Mouse (Mus musculus): ENCODE data around the gene Gxylt1.
A peak's percentile ranks its signal among the peaks of the same experiment; 100 is the strongest.
"Not testable (repeated sequence)": the region's sequence is repeated elsewhere in the genome, so short reads cannot be mapped to it uniquely, and the experiment has no call there.

Gene Gxylt1

DNA sequence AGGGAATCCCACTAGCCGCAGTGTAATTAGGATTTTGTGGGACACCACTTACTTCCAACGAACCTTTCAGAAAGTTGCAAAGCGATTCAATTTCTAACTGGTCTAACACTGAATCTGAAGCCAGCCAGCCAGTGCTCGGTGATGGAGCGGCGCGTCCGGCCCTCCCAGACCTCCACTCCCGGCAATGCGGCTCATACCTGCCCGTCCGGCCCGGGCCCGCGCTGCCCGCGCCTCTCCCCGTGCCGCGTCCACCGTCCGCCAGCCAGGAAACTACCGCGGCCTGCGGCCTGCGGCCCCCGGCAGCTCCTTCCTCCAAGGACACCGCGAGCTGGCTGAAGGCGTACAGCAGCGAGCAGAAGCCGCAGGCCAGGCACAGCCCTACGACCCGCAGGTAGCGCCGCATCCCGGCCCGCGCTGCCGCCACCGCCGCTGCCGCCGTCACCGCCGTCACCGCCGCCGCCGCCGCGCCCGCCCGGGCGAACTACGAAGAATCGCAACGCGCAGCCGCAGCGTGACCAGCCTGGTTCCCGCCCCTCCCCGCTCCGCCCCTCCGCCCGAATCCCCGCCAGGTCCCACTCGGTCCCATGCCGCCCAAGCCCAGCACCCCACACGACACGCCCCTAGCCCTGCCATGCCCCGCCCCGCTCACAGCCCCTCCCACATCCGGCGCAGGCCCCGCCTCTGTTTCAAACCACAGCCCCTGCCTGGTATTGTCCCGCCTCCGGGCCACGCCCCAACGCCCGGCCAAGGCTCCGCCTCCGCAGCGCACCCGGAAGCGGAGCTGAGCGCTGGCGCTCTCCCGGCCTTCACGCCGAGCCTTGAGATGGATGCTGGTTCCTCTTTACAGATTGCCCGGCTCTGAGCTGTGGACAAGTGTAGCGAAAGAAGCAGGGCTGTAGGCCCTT, at the start of gene Gxylt1:
Gene Gxylt1, minus strand, starts transcription at position 501 of the 905 bp plus-strand sequence.
- peak; percentile 100 for DNase-seq

DNA sequence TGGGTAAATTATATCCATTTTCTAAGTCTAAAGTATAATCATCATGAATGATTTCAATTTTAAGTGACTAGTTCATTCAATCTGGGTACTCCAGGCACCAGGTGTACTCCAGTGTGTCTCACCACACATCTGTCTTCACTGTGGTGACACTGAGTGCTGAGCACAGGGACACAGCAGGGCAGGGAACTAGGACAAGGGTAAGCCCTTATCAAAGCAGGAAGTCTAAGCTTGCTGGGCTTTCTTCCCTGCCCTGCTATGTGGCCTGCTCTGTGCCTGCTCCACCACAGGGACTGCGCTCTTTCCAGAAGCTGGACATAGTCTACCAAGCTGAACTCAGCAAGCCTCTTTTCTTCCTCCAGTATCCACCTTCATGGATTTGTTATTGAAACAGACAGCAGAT, 43.8 kb upstream of the Gxylt1 start:
- DNase-seq: no peak

- DNase-seq: not testable (repeated sequence)
These were observed 35.3 kb upstream of the Gxylt1 start for GRCm38 (mm10) chr15:93310304-93310703.

- DNase-seq: no peak
These were observed 23.2 kb upstream of the Gxylt1 start for GRCm38 (mm10) chr15:93298197-93298596.

DNA sequence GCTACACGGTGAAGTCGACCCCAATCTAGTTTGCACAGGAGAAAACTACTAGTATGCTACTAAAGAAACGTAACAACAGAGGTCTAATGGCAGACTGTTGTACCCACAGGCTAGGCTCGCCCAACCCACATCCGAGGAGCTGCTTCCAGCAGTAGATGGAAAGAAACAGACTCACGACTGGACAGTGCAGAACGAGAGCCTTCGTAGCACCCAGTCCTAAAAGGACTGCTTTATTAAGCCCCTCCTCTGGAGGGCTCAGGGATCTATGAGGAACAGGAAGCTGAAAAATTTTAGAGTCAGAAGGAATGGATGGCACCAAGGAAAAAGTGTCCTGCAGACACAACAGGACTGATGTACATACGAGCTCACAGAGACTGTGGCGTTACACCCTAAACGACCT, 19.5 kb upstream of the Gxylt1 start:
- DNase-seq: no peak

DNA sequence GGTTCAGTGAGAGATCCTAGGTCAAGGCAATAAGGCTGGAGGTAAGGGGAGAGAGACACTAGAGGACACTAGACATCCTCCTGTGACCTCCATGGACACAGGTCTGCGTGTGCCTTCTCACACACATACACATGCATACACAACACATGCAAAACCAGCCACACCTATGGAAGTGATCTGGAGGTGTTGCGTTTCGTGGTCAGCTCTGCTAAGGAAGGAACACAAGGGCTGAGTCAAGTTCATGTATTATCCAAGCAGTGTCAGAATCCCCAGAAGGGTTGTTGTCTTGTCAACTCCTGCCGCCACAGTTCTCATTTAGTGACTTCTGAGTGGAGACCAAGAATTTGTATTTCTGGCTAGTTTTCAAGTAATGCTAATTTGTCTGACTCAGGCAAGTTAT, 13.3 kb upstream of the Gxylt1 start:
- no peak for DNase-seq

GRCm38 (mm10) chr15:93287628-93288027, 12.6 kb upstream of the Gxylt1 start:
- no peak for DNase-seq

GRCm38 (mm10) chr15:93285244-93285643, 10.3 kb upstream of the Gxylt1 start:
- DNase-seq: no peak

- DNase-seq: no peak
These were observed 9.3 kb upstream of the Gxylt1 start for GRCm38 (mm10) chr15:93284326-93284725.

GRCm38 (mm10) chr15:93283349-93283748, 8.4 kb upstream of the Gxylt1 start:
- DNase-seq: peak; percentile 54

GRCm38 (mm10) chr15:93276276-93276675, 1.3 kb upstream of the Gxylt1 start:
- peak; percentile 18 for DNase-seq

DNA sequence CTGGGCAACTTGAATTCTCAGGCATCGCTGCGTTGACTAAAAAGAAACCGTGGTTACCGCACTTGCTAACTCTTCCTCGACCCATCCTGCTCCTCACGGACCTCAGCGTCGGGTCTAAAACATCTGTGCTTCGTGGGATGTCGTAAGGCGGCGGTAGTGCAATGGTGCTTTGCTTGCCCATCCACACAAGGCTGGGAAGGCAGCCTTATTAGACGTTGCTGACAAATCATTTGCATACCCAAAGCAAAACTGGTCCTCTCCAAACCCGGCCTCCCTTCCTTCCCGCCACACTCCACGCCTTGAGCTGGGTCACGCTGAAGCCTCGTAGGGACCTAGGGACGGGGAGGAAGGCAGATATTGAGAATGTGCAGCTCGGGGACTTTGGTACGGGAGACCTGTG, 644 bp upstream of the Gxylt1 start:
- no peak for DNase-seq

DNA sequence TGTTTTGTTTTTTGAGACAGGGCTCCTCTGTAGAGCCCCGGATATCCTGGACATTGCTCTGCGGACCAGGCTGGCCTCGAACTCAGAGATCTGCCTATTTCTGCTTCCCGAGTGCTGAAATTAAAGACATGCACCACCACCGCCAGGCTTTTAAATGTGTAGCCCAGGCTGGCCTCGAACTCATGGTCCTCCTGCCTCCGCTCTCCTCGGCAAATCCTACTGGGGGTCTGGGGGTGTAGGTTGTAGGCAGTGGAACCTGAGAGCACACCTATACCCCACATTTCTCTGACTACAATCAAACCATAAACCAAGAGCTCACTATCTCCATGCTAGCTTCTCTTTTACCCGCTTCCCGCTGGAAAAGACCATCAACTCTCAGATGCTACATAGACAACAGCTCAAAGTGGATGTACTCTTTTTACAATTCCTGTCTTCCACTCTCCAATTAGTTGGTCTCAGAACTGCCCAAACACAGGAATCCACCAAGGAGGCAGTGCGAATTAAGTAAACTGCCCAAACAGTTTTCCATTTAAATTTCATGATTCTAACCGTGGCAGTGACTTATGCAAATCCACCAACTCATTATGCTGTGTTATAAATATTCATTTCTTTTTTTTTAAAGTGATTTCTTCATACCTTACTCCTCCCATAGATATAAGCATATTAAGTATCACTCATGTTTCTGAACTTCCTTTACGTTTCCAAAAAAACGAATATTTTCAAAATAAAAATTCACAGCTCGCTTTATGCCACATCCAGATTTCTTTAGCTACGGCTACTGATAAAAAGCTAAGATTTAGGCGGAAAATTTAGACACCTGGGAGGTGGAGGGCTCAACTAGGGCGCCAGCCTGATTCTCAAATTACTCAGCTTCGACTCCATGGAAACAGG, 946 bp downstream of the Gxylt1 start:
- no peak for DNase-seq

- no peak for DNase-seq
These were observed 2.0 kb downstream of the Gxylt1 start for GRCm38 (mm10) chr15:93272948-93273347.

DNA sequence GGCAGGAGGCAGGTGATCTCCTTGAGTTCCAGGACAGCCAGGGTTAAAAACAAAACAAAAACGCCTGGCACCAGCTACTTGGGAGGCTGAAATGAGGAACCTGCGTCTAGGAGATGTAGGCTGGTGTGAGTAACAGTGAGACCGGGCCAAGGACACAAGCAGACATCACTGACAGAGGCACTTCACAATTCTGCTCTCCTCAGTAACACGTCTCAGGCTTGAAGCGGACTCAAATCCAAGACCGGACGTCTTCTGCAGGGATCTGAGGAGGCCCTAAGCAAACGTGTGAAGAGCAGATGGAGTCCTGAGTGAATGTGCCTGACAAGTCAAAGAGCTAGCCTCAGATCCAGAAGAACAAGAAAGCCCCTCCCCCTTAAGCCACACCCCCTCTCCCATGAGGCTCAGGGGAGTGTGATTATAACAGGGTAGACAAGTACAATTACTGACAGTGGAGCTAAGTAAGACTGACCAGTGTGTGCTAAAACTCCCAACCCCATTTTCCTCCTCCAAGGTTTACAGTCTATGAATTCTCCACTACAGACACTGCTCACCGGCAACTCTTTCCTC, 4.6 kb downstream of the Gxylt1 start:
- peak; percentile 36 for DNase-seq

DNA sequence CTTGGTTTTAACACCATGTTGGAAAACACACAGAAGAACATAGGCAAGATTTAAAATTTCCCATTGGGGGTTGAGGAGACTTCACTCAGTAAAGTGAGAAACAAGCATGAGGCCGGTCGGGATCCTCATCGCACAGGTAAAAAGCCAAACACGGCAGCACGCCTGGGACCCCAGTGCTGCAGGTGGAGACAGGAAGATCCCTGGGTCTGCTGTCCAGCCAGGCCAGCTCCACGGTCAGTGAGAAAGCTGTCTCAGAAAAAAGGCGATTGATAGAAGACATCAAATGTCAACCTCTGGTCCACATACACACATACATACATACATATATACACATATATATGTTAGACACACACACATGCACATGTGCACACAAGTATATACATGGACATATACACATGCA, 5.4 kb downstream of the Gxylt1 start:
- DNase-seq: no peak

- no peak for DNase-seq
These were observed 7.0 kb downstream of the Gxylt1 start for GRCm38 (mm10) chr15:93268001-93268400.

- DNase-seq: no peak
These were observed 7.5 kb downstream of the Gxylt1 start for GRCm38 (mm10) chr15:93267479-93267878.

GRCm38 (mm10) chr15:93266361-93266760, 8.6 kb downstream of the Gxylt1 start:
- DNase-seq: no peak

DNA sequence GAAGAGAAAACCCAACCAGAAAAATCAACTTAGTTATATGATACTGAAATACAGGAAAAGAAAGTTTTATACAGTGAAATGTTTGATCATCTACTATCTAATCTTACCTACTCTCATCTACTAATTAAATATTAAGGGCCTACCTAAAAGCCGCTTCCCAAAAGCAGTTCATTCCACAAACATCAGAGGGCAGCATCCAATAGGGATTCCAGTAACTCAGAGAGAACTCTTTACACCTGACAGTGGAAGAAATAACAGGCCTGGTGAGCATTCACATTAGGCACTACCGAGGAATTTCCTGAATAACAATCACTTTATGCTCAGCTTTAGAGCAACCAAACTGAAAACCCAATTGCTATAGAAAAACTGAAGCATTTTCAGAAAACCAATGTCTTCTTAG, 9.3 kb downstream of the Gxylt1 start:
- peak; percentile 66 for DNase-seq

DNA sequence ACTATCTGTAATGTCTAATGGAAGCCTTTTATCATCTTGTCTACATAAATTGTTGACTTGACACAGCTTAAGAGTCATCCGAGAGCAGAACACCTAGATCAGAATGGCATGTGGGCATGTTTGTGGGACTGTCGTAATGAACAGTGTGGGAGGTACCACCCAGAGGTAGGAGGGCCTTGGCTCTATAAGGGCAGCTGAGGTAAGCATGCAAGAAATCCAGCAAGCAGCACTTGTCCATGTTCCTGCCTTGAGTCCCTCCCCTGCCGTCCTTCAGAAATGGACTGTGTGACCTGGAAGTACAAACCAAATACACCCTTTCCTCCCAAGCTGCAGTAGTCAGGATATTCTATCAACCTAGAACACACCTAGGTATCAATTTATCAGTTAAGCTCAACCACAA, 9.7 kb downstream of the Gxylt1 start:
- DNase-seq: no peak

- no peak for DNase-seq
These were observed 10.8 kb downstream of the Gxylt1 start for GRCm38 (mm10) chr15:93264221-93264620.

- DNase-seq: no peak
These were observed 11.4 kb downstream of the Gxylt1 start for GRCm38 (mm10) chr15:93263566-93263965.
